Mouse (Mus musculus): ENCODE data around the gene Vmn1r178. TPM values are rescaled to one million over a fixed set of nuclear protein-coding genes. Genes with fewer than 3 reads are reported as not detected.
"Not testable (repeated sequence)": the region's sequence is repeated elsewhere in the genome, so short reads cannot be mapped to it uniquely, and the experiment has no call there.

The Vmn1r178 gene
- not detected in 2 replicates for polyA plus RNA-seq (2014; fragmentation: Nextera tagmentation; extraction: Ambion mirVana)

- Histone ChIP-seq H3K4me1 (ENCODE audit: control insufficient read depth, insufficient read depth, low read length) (no peaks in the 10 kb centered on the region), H3K4me3 (ENCODE audit: low read depth, low read length) (no peak within 1 kb of the TSS), H3K36me3 (ENCODE audit: control insufficient read depth, insufficient read depth, low read length) (no peaks in the 10 kb centered on the region), H3K4me2 (ENCODE audit: low read depth, low read length) (no peak within 1 kb of the TSS), H3K27ac (replicated peaks; ENCODE audit: low read depth, low read length) (no peak within 1 kb of the TSS), H3K9ac (ENCODE audit: low read depth, low read length) (no peak within 1 kb of the TSS), H3K27me3 (replicated peaks; ENCODE audit: control insufficient read depth, insufficient read depth, low read length) (no peaks in the 10 kb centered on the region), H3K9me3 (ENCODE audit: control insufficient read depth, low read length) (0 out of 2 replicates have a peak, but pooled peaks cover 4% of the 10 kb centered on the region)
- ATAC-seq (ENCODE audit: low read depth) (no peak), DNase-seq (ENCODE audit: low spot score) (no peak)
- WGBS = 83% methylated on average over 1 of the region's 1 CpGs
These were observed at the start of gene Vmn1r178 for GRCm38 (mm10) chr7:23891709-23892108. Gene Vmn1r178 (plus strand): TSS chr7:23892009.

GRCm38 (mm10) chr7:23866349-23866748 lies 25.5 kb upstream of the Vmn1r178 start, which contains the start of gene Vmn1r177:
Gene Vmn1r177 (minus strand): TSS chr7:23866449.
- not testable (repeated sequence) for H3K4me1 ChIP-seq (ENCODE audit: control insufficient read depth, insufficient read depth, low read length); ATAC-seq (ENCODE audit: low read depth); H3K27ac ChIP-seq (replicated peaks; ENCODE audit: low read depth, low read length); H3K36me3 ChIP-seq (ENCODE audit: control insufficient read depth, insufficient read depth, low read length); H3K27me3 ChIP-seq (replicated peaks; ENCODE audit: control insufficient read depth, insufficient read depth, low read length); DNase-seq (ENCODE audit: low spot score); H3K9ac ChIP-seq (ENCODE audit: low read depth, low read length); H3K4me3 ChIP-seq (ENCODE audit: low read depth, low read length); H3K4me2 ChIP-seq (ENCODE audit: low read depth, low read length); H3K9me3 ChIP-seq (ENCODE audit: control insufficient read depth, low read length)
- WGBS = 30% methylated on average over 1 of the region's 1 CpGs

GRCm38 (mm10) chr7:23876918-23877317 lies 14.9 kb upstream of the Vmn1r178 start:
- H3K4me2 ChIP-seq (ENCODE audit: low read depth, low read length); H3K36me3 ChIP-seq (ENCODE audit: control insufficient read depth, insufficient read depth, low read length); H3K4me1 ChIP-seq (ENCODE audit: control insufficient read depth, insufficient read depth, low read length); H3K9ac ChIP-seq (ENCODE audit: low read depth, low read length); H3K27ac ChIP-seq (replicated peaks; ENCODE audit: low read depth, low read length); DNase-seq (ENCODE audit: low spot score); H3K4me3 ChIP-seq (ENCODE audit: low read depth, low read length); ATAC-seq (ENCODE audit: low read depth); H3K9me3 ChIP-seq (ENCODE audit: control insufficient read depth, low read length); H3K27me3 ChIP-seq (replicated peaks; ENCODE audit: control insufficient read depth, insufficient read depth, low read length): not testable (repeated sequence)
- WGBS = 66% methylated on average over 3 of the region's 4 CpGs

- H3K27ac ChIP-seq (replicated peaks; ENCODE audit: low read depth, low read length) = no peak within 1 kb of the TSS
- H3K27me3 ChIP-seq (replicated peaks; ENCODE audit: control insufficient read depth, insufficient read depth, low read length) = no peaks in the 10 kb centered on the region
- no peak within 1 kb of the TSS for H3K4me3 ChIP-seq (ENCODE audit: low read depth, low read length)
- no peak for DNase-seq (ENCODE audit: low spot score)
- 47% methylated on average over 2 of the region's 2 CpGs for WGBS
- peaks cover 10% of the 10 kb centered on the region for H3K9me3 ChIP-seq (ENCODE audit: control insufficient read depth, low read length)
- no peaks in the 10 kb centered on the region for H3K4me1 ChIP-seq (ENCODE audit: control insufficient read depth, insufficient read depth, low read length)
- no peak within 1 kb of the TSS for H3K4me2 ChIP-seq (ENCODE audit: low read depth, low read length)
- no peak for ATAC-seq (ENCODE audit: low read depth)
- no peaks in the 10 kb centered on the region for H3K36me3 ChIP-seq (ENCODE audit: control insufficient read depth, insufficient read depth, low read length)
- H3K9ac ChIP-seq (ENCODE audit: low read depth, low read length) = no peak within 1 kb of the TSS
These were observed 34.9 kb downstream of the Vmn1r178 start, which contains the start of gene Vmn1r179 for GRCm38 (mm10) chr7:23926678-23927077. Gene Vmn1r179 (plus strand): TSS chr7:23926978.

Other genes with a start within 250 kb of the Vmn1r178 start
- gene Vmn1r172, start 233.7 kb upstream of the Vmn1r178 start, polyA plus RNA-seq (2014; fragmentation: Nextera tagmentation; extraction: Ambion mirVana) = not detected in 2 replicates
- gene Vmn1r173, start 191.3 kb upstream of the Vmn1r178 start, polyA plus RNA-seq (2014; fragmentation: Nextera tagmentation; extraction: Ambion mirVana) = not detected in 2 replicates
- gene Vmn1r174, start 139.7 kb upstream of the Vmn1r178 start, polyA plus RNA-seq (2014; fragmentation: Nextera tagmentation; extraction: Ambion mirVana) = not detected in 2 replicates
- not detected in 2 replicates for gene Vmn1r175, start 81.4 kb upstream of the Vmn1r178 start, polyA plus RNA-seq (2014; fragmentation: Nextera tagmentation; extraction: Ambion mirVana)
- gene Vmn1r176, start 54.6 kb upstream of the Vmn1r178 start, polyA plus RNA-seq (2014; fragmentation: Nextera tagmentation; extraction: Ambion mirVana) = not detected in 2 replicates
- gene Vmn1r177, start 25.6 kb upstream of the Vmn1r178 start, polyA plus RNA-seq (2014; fragmentation: Nextera tagmentation; extraction: Ambion mirVana) = not detected in 2 replicates
- gene Vmn1r179, start 35.0 kb downstream of the Vmn1r178 start, polyA plus RNA-seq (2014; fragmentation: Nextera tagmentation; extraction: Ambion mirVana) = not detected in 2 replicates
- not detected in 2 replicates for gene Vmn1r180, start 58.6 kb downstream of the Vmn1r178 start, polyA plus RNA-seq (2014; fragmentation: Nextera tagmentation; extraction: Ambion mirVana)
- gene Vmn1r181, start 82.6 kb downstream of the Vmn1r178 start, polyA plus RNA-seq (2014; fragmentation: Nextera tagmentation; extraction: Ambion mirVana) = not detected in 2 replicates
- gene V1rd19, start 109.7 kb downstream of the Vmn1r178 start, polyA plus RNA-seq (2014; fragmentation: Nextera tagmentation; extraction: Ambion mirVana) = not detected in 2 replicates
- not detected in 2 replicates for gene Vmn1r183, start 161.2 kb downstream of the Vmn1r178 start, polyA plus RNA-seq (2014; fragmentation: Nextera tagmentation; extraction: Ambion mirVana)
- 21.3 and 22.0 TPM in 2 replicates for gene Zfp180, start 189.9 kb downstream of the Vmn1r178 start, polyA plus RNA-seq (2014; fragmentation: Nextera tagmentation; extraction: Ambion mirVana)
- gene Zfp112, start 220.3 kb downstream of the Vmn1r178 start, polyA plus RNA-seq (2014; fragmentation: Nextera tagmentation; extraction: Ambion mirVana) = 4.3 and 6.1 TPM in 2 replicates
- gene Zfp235, start 242.2 kb downstream of the Vmn1r178 start, polyA plus RNA-seq (2014; fragmentation: Nextera tagmentation; extraction: Ambion mirVana) = 17.2 and 18.3 TPM in 2 replicates

All from embryonic facial prominence, embryonic 14.5 days (tissue).